Mouse (Mus musculus): ENCODE results near the gene Tcp11.

Gene Tcp11

DNA sequence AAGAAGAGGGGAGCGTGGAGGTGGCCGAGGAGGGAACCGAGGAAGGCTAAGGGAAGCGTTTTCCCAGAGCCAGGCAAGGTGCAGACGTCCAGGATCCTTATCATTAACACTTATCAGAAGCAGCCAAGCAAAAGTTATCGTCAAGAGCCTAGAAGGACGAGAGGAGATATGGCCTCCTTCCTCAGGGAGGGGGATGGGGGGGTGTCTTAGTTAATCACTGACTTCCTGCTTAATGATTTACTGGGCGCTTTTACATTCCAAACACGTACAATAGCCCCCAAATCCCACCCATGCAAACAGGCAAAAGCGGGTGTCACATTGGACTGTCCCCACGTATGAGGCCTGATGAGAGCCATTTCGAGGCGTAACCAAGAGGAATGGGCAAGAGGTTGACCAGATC, 2.4 kb upstream of the Tcp11 start:
- DNase-seq: no peak

DNA sequence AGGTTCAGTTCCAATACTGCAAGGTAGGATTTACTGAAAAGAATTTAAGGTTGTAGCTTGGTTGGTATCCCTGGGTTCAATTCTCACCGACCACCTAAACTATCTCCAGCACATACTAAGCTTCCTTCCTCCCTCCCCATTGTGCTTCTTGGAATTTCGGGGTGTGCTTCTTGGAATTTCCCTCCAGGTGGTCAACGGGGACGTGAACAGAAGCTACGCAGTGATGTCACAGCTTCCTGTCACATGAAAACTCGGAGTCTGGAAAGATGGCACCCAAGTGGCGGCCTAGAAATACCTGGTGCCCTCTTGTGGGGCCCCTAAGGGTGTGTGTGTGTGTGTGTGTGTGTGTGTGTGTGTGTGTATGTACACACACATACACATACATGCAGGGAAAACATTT, 1.4 kb upstream of the Tcp11 start:
- no peak for DNase-seq

DNA sequence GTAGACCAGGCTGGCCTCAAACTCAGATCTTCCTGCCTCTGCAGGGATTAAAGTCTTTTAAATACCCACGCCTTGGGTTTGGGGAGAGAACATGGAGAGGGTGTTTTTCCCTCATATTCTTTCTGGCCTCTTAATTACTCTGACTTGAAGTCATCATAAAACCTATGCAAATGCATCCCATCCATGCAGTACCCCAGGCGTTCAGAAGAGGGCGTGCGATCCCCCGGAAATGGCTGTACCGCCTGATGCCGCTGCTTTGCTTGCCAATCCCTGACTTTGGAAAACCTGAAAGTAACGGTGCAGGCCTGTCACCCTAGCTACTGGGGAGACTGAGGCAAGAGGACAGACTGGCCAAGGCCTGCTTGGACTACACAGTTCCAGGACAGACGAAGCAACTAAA, 946 bp upstream of the Tcp11 start:
- DNase-seq: peak; percentile 53 to 67

DNA sequence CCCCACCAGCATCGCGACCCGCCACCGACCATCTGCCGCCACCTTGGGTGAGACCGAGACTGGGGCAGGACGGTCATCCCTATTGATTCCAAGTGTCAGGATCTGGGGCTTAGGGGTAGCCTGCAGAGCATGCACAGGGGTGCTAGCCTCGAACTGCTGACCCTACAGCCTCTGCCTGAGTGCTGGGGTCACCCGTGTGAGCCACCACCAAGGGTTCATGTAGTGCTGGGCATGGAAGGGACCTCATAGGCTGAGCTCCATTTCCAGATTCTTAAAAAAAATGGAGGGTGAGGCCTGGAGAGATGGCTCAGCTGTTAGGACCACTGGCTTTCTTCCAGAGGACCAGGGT, 352 bp upstream of the Tcp11 start:
- DNase-seq: no peak

DNA sequence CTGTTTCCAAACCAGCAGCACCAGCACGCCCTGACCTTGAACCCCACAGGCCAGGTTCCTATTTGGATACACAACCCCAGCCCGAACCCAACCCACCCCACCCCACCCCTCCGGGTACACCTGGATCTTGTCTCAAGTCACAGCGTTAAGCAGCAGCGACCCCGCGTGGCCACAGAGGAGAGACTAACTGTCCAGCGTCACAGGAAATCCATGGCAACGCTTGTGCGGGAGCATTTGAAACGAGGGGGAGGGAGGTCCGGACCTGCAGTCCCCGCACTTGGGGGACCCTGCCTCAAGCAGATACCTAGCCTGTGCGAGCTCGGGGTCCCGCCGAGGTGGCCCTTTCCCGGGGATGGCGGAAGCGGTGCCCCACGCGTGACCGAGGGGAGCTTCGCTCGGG, 821 bp downstream of the Tcp11 start:
- peak; percentile 83 to 88 for DNase-seq

DNA sequence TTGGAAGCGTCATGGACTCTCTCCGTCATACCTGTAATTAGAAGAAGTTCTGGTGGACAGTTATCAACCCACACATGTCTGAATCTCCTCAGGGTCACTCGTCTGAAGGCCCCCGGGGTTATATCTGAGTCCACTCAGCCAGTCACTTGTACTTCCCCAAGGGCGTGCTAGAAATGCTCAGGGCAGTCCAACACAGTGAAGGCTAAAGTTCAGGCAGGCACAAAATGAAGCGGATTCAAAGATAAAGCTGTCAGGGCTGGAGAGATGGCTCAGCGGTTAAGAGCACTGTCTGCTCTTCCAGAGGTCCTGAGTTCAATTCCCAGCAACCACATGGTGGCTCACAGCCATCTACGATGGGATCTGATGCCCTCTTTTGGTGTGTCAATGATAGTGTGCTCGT, 2.4 kb downstream of the Tcp11 start:
- DNase-seq: no peak

DNA sequence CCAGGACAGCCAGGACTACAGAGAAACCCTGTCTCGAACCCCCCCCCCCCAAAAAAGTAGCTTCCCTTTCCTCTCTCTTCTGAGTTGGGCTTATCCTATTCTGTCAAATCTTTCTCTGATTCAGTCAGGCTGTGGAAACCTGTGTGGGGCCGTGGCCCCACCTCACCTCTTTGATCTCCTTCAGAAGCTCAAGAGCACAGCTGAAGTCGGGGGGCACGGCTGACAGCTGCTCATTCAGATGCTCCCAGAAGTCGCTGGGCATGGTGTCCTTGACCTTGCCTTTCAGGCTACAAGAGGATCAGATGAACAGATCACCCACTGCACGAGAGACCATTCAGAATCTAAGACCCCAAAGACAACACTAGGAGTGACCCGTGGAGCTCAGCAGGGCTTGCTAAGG, 6.0 kb downstream of the Tcp11 start:
- no peak for DNase-seq

DNA sequence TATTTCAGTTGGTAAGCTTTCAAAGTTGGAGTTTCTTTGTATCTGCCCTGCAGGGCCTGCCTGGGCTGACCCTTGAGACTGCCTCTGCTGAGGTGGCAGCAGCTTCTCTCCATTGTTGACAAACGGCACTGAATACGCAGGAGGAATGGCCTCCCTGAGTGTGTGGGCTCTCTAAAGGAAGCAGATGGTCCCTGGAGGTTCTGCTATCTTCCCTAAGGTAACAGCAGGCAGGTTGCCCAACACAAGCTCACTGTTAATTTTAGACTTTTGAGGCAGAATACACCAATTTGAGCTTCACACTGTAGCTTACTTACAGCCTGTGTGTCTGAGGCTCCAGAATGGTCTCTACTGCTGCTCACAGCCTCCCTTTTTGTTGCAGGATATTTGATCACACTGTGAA, 7.7 kb downstream of the Tcp11 start:
- no peak for DNase-seq

DNA sequence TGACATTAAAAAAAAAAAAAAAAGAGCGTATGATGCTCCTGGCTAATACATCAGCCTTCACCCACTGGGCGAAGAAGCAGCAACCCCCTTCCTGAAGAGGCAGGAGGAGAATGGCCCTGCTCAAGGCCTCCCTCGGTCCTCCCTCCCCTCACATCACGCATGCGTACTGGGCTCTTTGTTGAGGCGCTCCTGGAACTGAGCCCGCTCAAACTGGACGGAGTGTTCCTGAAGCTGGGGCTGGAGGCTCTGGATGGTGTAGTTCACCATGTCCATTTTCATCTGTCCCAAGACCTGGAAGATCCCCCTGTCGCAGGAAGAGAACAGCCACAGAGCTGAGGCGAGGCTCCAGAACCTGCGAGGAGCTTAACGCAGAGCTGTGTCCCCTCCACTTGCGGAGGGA, 10.2 kb downstream of the Tcp11 start:
- peak; percentile 56 to 60 for DNase-seq

DNA sequence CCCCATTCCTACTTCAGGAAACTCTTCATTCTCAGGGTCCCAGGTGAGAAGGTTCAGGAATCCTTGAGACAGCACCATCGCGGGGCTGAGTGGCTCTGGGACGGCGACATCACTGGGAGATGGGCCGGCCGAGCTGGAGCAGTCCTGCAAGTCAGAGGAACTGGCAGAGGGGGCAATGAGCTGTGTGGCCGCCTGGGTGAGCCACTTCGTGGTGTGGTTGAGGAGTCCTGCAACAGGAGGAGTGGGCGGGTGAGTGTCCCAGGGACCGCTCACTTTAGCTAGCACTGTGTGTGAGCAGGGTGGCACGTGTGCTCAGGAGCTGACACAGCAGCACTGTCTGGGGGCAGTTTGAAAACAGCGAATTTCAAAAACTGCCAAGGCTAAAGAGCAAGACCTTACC, 11.0 kb downstream of the Tcp11 start:
- DNase-seq: no peak

DNA sequence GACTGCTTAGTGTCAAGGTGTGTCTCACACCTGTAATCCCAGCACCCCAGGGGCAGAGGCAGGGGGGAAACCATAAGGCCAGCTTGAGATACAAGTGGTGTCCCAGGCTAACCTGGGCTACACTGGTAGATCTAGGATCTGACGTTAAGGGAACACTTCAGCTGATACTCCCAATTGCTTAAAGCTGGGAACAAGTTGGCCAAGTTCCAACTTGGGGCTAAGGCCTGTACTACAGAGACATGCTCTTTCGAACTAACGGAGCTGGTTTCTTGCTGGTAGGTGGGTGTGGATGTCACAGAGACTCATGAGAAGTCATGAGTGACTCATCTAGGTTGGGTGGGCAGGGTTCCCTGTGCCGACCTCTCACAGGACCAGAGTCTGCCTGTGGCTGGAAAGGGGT, 13.1 kb downstream of the Tcp11 start:
- DNase-seq: no peak

DNA sequence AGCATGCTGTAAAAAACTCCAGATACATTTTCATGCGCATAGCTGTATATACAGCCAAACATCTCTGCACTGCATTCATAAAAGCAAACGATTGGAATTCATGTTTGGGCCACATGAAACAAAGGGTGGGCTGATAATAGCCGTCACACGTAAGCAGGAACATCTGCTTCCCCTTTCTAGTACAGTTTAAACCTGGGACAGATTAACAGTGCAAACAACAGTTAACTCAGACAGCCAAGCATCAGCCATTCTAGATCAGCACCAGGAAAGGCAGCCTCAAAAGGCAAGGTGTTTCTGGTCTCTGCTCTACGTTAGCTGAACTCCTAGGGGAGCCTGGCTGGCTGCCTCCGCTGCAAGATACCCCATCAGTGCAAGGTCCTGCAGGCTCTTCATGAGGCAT, 17.3 kb downstream of the Tcp11 start:
- DNase-seq: no peak

DNA sequence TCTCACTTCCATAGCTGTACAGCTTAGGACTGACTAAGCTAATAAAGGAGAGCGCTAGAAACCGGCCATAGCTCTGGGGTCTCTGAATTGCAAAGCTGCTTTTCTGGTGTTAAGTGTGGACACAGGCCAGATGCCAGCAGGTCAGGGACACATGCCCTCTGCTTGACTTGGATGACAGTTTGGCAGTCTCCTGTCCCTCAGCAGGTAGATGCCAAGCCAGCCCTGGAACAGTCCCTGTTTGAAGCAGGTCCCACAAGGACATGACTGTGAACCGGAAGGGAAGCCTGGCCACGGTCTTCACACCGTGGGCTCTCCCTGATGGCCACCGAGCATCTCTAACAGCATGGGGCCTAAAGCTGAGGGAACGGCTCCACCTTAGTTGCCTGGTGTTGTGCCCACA, 17.7 kb downstream of the Tcp11 start:
- DNase-seq: no peak

DNA sequence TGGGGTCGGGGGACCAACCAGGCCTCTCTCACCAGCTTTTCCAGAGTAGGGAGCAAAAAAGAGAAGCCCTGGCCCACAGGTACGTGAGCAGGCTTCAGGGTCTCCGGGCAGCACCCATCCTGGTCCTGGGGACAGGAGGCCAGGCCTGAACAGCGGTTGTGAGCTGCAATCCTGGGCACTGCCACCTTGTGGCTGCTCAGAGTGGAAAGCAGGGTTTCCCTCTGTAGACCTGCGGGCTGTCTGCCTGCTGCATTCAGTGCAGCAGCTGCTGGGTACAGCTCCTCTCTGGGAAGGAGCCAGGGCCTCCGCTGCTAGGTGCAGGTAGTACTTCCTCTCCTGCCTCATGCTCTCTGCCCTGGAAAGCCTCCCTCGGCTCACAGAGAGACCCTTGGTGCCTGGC, 19.0 kb downstream of the Tcp11 start:
- peak; percentile 43 to 60 for DNase-seq

DNA sequence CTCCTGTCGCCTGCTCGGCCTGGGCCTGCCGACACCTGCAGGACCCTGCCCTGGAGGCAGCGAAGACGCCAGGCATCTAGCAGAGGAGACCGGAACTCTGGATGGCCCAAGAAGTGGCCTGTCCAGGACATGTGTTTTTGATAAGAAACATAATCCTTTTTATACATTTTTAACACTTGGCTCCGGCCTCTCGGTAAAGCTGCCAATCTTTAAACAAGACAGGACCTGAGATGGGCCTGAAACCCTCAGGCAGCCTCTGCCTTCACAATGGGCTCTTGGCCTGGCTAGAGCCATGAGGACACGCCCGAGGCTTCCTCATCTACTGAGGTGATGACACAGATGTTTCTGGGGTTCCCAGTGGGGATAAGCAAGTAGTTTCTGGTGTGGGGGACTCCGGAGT, 19.8 kb downstream of the Tcp11 start:
- DNase-seq: no peak

DNA sequence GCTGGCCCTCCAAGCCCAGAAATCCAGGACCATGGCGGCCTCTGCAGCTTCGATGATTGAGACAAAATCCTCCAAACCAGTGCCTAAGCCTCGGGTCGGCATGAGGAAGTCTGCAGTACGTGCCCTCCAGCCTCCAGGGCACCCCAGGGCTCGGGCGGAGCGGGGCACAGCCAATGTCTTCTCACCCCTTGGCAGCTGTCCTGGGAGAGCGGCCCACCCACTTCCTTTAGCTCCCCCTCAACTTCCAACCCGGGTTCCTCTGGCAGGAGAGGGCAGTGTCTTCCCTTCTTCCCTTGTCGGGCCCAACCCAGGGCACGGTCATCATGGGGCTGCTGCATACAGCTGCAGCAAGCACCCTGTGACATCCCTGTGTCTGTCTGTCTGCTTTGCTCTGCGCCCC, 22.1 kb downstream of the Tcp11 start:
- DNase-seq: peak; percentile 44 to 64

DNA sequence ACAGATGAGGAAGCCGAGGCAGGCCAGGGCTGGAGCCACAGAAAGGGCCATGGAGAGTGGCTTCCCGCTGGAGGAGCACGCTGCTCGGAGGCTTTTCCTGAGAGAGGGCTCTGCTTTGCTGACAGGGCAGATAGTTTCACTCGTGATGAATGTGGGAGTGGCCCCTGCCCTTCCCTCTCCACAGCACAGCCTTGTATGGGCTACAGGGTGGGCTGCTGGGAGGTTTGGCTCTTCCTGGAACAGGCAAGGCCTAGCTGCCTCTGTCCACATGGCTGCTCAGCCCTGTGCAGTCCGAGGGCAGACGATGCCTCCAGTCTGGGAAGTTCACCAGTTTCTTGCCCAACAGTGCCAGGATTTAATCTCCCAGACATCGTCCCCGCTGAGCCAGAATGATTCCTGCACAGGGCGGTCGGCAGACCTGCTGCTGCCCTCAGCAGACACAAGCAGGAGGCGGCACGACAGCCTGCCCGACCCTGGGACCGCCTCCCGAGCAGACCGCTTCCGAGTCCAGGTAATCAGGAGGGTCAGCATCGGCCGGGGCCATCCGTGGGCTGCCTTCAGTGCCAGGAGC, 28.1 kb downstream of the Tcp11 start:
- no peak for DNase-seq

DNA sequence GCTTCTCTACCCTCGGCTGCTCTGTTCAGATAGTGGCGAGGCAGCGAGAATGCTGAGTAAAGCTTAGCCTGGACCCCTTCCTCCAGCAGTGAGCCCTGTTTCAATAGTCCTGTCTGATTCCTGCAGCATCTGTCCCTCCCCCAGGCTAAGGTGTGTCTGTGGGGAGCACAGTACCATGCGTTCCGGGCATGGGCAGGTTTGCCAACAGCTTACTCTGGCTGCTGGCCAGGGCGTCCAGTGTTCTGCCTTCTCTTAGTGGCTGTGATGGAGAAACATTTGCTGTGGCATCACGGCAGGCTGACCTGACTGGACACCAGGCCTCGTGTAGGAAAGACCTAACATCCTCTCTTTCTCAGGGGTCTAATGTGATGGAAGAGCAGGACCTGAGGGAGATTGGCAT, 30.2 kb downstream of the Tcp11 start:
- peak; percentile 43 to 63 for DNase-seq

DNA sequence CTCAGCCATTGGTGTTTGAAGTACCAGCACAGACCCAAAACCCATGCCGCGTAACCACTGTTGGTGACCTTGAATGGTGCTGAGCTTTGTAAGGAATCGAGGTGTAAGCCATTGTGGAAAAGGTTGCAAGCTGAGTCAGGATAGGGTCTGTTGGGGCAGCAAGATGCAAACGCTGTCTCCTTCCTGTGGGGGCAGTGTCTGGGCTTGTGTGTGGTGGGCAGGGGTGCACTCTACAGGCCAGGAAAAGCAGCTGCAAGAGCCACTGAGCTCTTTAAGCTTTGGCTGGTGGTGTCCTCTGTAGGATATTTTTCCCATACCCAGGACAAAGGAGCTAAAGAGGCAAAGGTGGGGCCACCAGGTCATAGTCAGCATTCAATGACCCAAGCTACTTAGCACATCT, 32.0 kb downstream of the Tcp11 start:
- peak; percentile 61 to 67 for DNase-seq

DNA sequence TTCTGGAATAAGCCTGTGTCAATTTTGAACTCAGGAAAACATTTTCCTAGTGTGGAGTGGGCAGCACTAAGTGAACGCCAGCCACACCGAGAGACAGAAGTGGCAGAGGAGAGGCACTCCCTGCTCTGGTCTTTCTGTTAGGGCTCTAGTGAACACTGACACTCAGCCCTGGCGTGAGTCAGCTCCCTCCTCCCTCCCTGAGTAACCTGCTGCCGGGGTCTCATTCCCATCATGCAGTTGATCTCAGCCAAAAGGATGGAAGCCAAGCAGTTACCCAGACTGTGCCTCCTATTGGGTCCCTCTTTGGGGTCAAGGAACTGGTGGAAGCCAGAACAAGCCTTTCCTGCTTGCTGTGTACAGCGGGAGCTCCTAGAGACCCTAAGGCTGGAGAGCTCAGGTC, 32.9 kb downstream of the Tcp11 start:
- no peak for DNase-seq

DNA sequence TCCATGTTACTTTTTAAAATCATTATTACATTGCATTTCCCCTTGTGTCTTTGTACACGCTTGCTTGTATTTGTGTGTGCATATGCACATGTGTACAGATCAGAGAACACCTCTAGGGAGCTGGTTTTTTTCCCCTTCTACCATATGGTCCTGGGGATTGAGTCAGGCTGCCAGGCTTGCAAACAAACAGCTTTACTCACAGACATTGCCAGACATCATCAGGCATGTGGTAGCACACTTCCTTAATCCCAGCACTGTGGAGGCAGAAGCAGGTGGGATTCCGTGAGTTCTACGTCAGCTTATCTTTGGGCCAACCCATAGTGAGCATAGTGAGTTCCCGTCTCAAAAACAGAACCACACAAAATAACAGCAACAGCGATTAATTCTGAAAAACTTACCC, 33.4 kb downstream of the Tcp11 start:
- no peak for DNase-seq

DNA sequence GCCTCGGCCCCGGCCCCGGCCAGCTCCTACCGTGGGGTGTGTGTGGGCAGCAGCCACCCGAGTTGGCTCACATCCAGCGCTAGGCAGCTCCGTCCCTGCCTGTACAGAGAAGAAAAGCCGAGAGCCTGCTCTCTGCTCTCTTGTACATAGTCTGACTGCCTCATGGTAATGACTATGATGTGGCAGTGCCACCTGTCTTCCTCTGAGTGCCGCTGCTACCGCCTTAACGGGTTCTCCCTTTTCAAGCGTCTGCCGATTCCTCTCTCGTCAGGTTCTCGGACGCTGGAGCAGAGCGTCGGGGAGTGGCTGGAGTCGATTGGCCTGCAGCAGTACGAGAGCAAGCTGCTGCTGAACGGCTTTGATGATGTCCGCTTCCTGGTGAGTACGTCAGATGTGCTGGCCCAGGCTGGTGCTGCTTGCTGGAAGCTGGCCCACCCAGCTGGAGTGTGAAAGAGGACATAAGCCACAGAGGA, 38.1 kb downstream of the Tcp11 start:
- peak; percentile 63 to 80 for DNase-seq

DNA sequence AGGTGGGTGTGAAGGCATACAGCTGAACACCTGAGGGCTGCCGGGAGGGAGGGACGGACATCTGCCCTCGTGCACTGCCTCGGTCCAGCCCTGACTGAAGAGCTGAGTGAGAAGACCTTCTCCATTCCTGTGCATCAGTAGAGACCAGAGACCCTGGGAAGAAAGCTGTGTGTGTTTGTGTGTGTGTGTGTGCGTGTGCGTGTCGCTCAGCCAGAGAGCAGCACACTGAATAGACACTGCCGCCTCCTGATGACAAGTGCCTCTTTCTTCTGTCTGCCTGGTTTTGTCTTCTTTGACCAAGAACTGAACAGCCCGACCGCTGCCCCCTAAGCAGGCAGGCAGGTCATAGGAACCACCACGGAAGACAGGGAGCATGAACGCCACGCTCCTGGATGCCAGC, 39.1 kb downstream of the Tcp11 start:
- no peak for DNase-seq

DNA sequence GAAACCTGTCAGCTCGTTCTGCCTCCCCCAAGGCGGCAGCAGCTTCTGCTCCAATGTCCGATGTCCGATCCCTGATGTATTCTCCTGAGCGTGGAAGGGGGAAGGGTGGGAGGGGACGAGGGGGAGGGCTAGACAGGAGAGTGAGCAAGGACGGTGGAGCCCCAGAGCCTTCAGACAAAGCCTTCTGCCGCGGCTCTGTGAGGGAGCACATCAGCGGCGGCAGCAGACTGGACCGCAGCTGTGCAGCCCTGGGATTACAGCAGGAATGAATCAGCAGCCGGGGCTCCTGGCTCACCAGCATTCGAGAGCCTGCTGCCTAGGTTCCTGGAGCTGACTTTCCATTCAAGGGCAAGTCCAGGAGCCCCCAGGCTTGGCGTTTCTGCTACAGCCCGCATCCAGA, 39.8 kb downstream of the Tcp11 start:
- no peak for DNase-seq

DNA sequence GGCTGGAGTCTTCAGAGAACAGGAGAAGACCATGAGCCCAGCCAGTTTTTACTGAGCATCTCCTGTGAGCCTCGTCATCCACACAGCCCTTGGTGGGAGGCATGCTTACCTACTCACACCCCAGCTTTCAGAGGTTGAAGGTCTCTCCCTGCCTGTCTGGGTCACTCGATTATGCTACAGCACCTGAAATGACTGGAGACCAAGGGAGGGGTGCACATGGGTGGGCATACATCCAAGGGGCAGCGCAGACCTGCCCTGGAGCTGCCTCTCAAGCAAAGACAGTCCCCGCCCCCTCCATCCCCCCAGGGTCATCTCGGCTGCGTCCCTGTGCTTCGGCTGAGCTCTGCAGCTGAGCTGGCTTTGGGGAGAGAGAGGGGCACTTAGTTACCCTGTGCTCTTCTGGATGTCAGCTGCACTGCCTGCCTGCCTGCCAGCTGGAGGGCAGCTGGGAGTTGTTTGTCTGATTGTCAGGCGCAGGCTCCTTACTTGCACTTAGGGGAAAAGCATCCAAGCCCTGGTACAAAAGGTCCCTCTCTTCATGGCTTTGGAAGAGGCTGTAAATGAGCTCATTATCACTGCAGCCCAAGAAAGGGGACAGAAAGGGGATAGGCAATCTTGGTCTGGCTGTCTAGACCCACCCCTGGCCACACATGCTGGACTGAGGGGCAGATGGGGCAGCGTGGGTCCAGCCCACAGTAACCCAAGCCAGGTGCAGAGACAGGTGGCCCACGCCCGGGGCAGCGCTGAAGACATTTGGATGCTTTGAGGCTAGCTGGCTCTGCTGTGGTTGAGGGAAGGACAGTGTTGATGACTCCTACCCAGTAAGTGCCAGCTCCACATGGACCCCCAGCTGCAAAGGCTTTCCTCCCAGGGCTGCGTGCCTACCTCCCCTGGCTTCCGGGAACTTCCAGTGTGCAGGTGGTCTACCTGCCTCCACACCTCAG, 43.4 kb downstream of the Tcp11 start:
- no peak for DNase-seq

Measured in lung, postnatal 4 days (tissue).